Mouse (Mus musculus): ENCODE results near the gene Olfr1354. TPM values are rescaled to one million over a fixed set of nuclear protein-coding genes. Genes with fewer than 3 reads are reported as not detected.
"Not testable (repeated sequence)": the region's sequence is repeated elsewhere in the genome, so short reads cannot be mapped to it uniquely, and the experiment has no call there.

Gene Olfr1354
- not detected for total RNA-seq (2021)
- long read RNA-seq, experiment 1: 0 reads
- long read RNA-seq, experiment 2: 0 reads

DNA sequence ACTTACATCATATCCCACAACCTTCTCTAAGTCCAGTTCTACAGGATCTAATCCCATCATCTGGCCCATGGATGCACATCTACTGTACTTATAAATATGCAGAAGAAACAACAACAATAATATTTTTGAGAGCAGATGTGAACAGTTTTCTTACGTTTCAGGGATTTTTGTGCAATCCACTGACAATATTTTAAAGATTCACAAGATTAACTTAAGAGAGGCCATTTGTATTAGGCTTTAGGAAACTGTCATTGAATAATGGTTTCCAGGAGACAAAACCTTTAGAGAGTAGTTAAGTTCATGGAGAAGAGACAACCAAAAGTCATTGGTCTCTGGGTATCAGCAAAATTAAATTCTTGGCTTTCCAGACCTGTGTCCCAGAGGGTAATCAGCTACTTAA lies at the start of gene Olfr1354:
Gene Olfr1354 (plus strand): TSS at position 301 of the 400 bp plus-strand sequence.
- DNase-seq; intact Hi-C loops (cut with DNase I): not testable (repeated sequence)

DNA sequence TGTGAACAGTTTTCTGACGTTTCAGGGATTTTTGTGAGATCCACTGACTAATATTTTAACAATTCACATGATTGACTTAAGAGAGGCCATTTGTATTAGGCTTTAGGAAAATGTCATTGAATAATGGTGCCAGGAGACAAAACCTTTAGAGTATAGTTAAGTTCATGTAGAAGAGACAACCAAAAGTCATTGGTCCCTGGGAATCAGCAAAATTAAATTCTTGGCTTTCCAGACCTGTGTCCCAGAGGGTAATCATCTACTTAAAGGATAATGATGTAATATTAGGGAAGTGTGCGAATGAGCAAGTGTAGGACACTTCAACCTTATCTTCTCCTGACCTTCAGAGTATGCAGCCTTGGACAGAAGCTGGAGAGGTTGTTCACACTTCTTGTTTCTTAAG lies 37.7 kb upstream of the Olfr1354 start, which contains the start of gene Olfr1355:
Gene Olfr1355 (plus strand): TSS at position 301 of the 400 bp plus-strand sequence.
- intact Hi-C loops (cut with DNase I): no loop called here
- DNase-seq: no peak

DNA sequence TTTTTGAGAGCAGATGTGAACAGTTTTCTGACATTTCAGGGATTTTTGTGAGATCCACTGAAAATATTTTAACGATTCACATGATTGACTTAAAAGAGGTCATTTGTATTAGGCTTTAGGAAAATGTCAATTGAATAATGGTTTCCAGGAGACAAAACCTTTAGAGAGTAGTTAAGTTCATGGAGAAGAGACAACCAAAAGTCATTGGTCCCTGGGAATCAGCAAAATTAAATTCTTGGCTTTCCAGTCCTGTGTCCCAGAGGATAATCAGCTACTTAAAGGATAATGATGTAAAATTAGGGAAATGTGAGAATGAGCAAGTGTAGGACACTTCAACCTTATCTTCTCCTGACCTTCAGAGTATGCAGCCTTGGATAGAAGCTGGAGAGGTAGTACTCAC lies 37.4 kb downstream of the Olfr1354 start, which contains the start of gene Olfr8:
Gene Olfr8 (plus strand): TSS at position 301 of the 400 bp plus-strand sequence.
- intact Hi-C loops (cut with DNase I); DNase-seq: not testable (repeated sequence)

DNA sequence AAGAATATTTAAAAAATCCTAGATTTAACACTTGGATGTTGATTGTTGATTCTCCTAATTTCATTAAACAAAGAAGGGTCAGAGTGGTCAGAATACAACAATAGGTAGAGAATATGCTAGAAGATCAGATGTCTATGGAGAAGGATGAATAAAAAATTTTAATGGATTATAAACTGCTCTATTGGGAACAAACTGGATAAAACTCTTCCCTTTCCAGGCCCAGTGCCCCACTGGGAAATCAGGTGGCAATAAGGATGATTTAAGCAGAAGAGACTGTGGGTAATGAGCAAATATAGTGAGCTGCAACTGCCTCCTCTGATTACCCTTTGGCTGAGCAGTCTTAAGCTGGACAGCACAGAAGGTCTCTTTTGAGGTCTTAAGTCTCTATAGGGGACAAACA lies 50.0 kb downstream of the Olfr1354 start, which contains the start of gene Olfr1353:
Gene Olfr1353 (plus strand): TSS at position 301 of the 400 bp plus-strand sequence.
- intact Hi-C loops (cut with DNase I); DNase-seq: not testable (repeated sequence)

Other genes starting within 250 kb of the Olfr1354 start
- gene Casp14, start 194.9 kb upstream of the Olfr1354 start, total RNA-seq (2021): not detected
- not detected for gene Ccdc105, start 160.1 kb upstream of the Olfr1354 start, total RNA-seq (2021)
- under 1 TPM in 1 of 2 experiments, not detected in 1; 0.10 TPM for gene Slc1a6, start 132.7 kb upstream of the Olfr1354 start, total RNA-seq (2021)
- gene Olfr1356, start 61.0 kb upstream of the Olfr1354 start, total RNA-seq (2021): not detected
- gene Olfr1355, start 37.6 kb upstream of the Olfr1354 start, total RNA-seq (2021): not detected
- not detected for gene Olfr8, start 37.5 kb downstream of the Olfr1354 start, total RNA-seq (2021)
- gene Olfr1353, start 50.1 kb downstream of the Olfr1354 start, total RNA-seq (2021): not detected
- not detected for gene Olfr1352, start 67.9 kb downstream of the Olfr1354 start, total RNA-seq (2021)
- not detected for gene Olfr1351, start 99.3 kb downstream of the Olfr1354 start, total RNA-seq (2021)
- not detected for gene Olfr57, start 115.6 kb downstream of the Olfr1354 start, total RNA-seq (2021)
- 10 to 100 TPM; 12.8 to 15.1 TPM for gene 2610008E11Rik, start 184.4 kb downstream of the Olfr1354 start, total RNA-seq (2021)
- not detected for gene Vmn2r80, start 235.6 kb downstream of the Olfr1354 start, total RNA-seq (2021)

All from heart, postnatal 14 days (tissue).